Mouse (Mus musculus) hindbrain, embryonic 11.5 days (tissue): Measurements from ENCODE around the gene 4930404N11Rik. TPM values are rescaled to one million over a fixed set of nuclear protein-coding genes. Genes with fewer than 3 reads are reported as not detected.

ENCODE experiments used
- ATAC-seq: fragments of 200-750 bp; cut with Nextera tagmentation; 2 replicates; pipeline ENCODE4 v1.8.0; 2017; ENCODE audit warnings: mild to moderate bottlenecking, moderate TSS enrichment, moderate library complexity; ENCODE audit not compliant: low FRiP score
- DNase-seq: peaks from one replicate; pipeline ENCODE4 v3.0.0-alpha.2; 2015; ENCODE audit warnings: low spot score
- H3K27ac ChIP-seq: fragments of 300-500 bp; sonication (generic); 2 replicates; pipeline ENCODE4 v1.5.1; 2014; ENCODE audit warnings: mild to moderate bottlenecking, low read depth, low read length
- H3K27me3 ChIP-seq: fragments of 300-500 bp; sonication (generic); 2 replicates; pipeline ENCODE4 v1.6.1; 2014; ENCODE audit warnings: mild to moderate bottlenecking, low read length, moderate library complexity, mixed read lengths; ENCODE audit not compliant: control insufficient read depth, insufficient read depth
- H3K36me3 ChIP-seq: fragments of 300-500 bp; sonication (generic); 2 replicates; pipeline ENCODE4 v1.6.1; 2014; ENCODE audit warnings: mild to moderate bottlenecking, low read length, moderate library complexity, mixed read lengths; ENCODE audit not compliant: control insufficient read depth, insufficient read depth
- H3K4me1 ChIP-seq: fragments of 300-500 bp; sonication (generic); replicated peaks from 2 replicates; pipeline ENCODE4 v1.6.1; 2014; ENCODE audit warnings: low read length, mixed read lengths; ENCODE audit not compliant: control insufficient read depth, insufficient read depth
- H3K4me2 ChIP-seq: fragments of 300-500 bp; sonication (generic); replicated peaks from 2 replicates; pipeline ENCODE4 v1.6.1; 2014; ENCODE audit warnings: mild to moderate bottlenecking, low read depth, low read length
- H3K4me3 ChIP-seq: fragments of 300-500 bp; sonication (generic); 2 replicates; pipeline ENCODE4 v1.5.1; 2014; ENCODE audit warnings: low read depth, low read length
- H3K9ac ChIP-seq: fragments of 300-500 bp; sonication (generic); 2 replicates; pipeline ENCODE4 v1.6.1; 2014; ENCODE audit warnings: low read depth, low read length
- H3K9me3 ChIP-seq: fragments of 300-500 bp; sonication (generic); 2 replicates; pipeline ENCODE4 v1.6.1; 2016; ENCODE audit warnings: low read length; ENCODE audit not compliant: control insufficient read depth
- WGBS: fragments of 180-500 bp; shearing (Covaris S2); extraction: QIAGEN DNeasy Blood & Tissue Kit; methylation state at CpG from one replicate; pipeline ENCODE4 v1.1.7; 2014; 5-methylcytosine and 5-hydroxymethylcytosine counted together
- polyA plus RNA-seq: library from polyadenylated mRNA; unstranded; fragments of >200 nt; fragmentation: Nextera tagmentation; extraction: Ambion mirVana; gene quantifications from 2 replicates; pipeline ENCODE4 v1.2.1, GENCODE M21; 2014

The 4930404N11Rik gene
- polyA plus RNA-seq, 1 experiment from 2014 or later, result not detected

DNA sequence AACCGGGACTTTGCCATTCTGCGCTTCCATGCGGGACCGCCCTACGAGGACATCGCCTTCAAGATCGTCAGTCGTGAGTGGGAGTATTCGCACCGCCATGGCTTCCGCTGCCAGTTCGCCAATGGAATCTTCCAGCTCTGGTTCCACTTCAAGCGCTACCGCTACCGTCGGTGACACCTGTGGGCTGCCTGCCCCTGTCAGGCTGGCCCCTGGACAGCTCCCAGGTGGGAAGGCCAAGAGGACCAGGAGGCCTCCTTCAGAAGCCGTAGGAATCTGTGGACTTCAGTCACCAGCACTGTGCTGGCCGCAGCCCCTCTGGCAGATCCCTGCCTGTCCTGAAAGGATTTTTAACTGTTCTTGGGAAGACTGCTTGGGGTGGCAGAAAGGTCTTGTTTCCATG, 39.8 kb downstream of the 4930404N11Rik start:
- peaks cover 26% of the 10 kb centered on the region for H3K36me3 ChIP-seq
- no peak overlapping the region for H3K4me3 ChIP-seq
- H3K4me1 ChIP-seq, result peaks cover 5% of the 10 kb centered on the region; the same call in 1 of the 2 replicates
- H3K27ac ChIP-seq, result no peak overlapping the region
- no peaks in the 10 kb centered on the region for H3K27me3 ChIP-seq
- DNase-seq (no peak), ATAC-seq (no peak)
- no peak overlapping the region for H3K4me2 ChIP-seq
- WGBS, result 94% methylated on average over 18 of the region's 18 CpGs
- H3K9me3 ChIP-seq, result no peaks in the 10 kb centered on the region
- H3K9ac ChIP-seq, result no peak overlapping the region

DNA sequence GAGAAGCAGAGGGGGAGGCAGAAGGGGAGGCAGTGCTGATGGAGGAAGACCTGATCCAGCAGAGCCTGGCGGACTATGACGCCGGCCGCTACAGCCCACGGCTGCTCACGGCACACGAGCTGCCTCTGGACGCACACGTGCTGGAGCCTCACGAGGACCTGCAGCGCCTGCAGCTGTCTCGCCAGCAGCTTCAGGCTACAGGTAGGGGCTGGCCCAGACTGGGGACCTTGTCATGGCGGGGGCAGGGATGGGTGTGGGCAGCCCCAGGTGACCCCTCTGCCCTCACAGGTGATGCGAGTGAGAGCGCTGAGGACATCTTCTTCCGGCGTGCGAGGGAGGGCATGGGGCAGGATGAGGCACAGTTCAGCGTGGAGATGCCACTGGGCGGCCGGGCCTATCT, 40.4 kb downstream of the 4930404N11Rik start:
- 96% methylated on average over 21 of the region's 21 CpGs for WGBS
- peaks cover 5% of the 10 kb centered on the region; the same call in 1 of the 2 replicates for H3K4me1 ChIP-seq
- ATAC-seq (no peak), DNase-seq (no peak)
- no peak overlapping the region for H3K4me3 ChIP-seq
- no peak overlapping the region for H3K27ac ChIP-seq
- H3K9me3 ChIP-seq, result no peaks in the 10 kb centered on the region
- peaks cover 26% of the 10 kb centered on the region for H3K36me3 ChIP-seq
- H3K27me3 ChIP-seq, result no peaks in the 10 kb centered on the region
- H3K4me2 ChIP-seq, result no peak overlapping the region
- H3K9ac ChIP-seq, result no peak overlapping the region

DNA sequence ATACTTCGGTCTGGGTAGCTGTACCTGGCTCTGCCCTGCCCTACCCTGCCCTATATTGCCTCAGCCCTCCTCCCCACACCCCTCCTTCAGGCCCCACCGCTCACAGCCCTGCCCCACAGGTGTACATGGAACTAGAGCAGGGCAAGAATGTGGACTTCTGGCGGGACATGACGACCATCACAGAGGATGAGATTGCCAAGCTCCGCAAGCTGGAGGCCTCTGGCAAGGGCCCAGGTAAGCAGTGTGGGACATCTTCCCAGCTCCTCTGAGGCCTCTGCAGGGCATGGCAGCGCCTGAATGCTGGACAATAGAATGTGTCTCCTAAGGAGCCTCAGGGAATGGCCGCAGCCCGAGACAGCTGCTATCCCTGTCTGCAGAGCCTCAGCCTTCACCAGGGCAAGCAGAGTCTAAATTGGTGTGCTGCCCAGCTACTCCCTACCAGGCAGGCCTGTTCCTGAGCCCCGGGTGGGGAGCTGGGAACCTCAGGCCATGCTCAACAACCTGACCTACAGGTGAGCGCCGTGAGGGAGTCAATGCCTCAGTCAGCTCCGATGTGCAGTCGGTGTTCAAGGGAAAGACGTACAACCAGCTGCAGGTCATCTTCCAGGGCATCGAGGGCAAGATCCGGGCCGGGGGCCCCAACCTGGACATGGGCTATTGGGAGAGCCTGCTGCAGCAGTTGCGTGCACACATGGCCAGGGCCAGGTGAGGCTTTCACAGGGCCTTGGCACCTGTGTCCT, 41.7 kb downstream of the 4930404N11Rik start:
- ATAC-seq (no peak), DNase-seq (no peak)
- Histone ChIP-seq H3K36me3 (peaks cover 26% of the 10 kb centered on the region), H3K4me1 (peaks cover 10% of the 10 kb centered on the region), H3K9me3 (no peaks in the 10 kb centered on the region), H3K27me3 (no peaks in the 10 kb centered on the region), H3K27ac (no peak overlapping the region), H3K4me3 (no peak overlapping the region), H3K4me2 (no peak overlapping the region), H3K9ac (no peak overlapping the region)
- 94% methylated on average over 18 of the region's 18 CpGs for WGBS

DNA sequence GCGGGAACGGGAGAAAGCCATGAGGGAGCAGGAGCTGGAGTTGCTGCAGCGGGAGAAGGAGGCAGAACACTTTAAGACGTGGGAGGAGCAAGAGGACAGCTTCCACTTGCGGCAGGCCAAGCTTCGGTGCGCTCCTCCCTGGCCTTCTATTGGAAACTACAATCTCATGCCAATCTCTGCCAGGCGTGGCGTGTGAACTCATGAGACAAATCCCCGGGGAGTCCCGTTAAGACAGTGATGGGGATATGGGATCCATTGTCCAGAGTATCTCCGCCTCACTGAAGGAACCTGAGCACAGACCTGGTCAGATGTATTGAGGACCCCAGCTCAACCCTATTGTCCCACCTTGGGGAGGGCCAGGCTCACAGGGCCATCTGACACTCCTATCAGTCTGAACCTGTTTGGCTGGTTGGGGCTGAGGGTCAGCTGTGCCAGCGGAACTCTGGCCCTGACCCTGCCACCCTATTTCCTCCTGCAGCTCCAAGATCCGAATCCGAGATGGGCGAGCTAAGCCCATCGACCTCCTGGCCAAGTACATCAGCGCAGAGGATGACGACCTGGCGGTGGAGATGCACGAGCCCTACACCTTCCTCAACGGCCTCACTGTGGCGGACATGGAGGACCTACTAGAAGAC, 42.4 kb downstream of the 4930404N11Rik start:
- H3K9me3 ChIP-seq, result no peaks in the 10 kb centered on the region
- H3K4me2 ChIP-seq, result no peak overlapping the region
- H3K27ac ChIP-seq, result no peak overlapping the region
- 94% methylated on average over 23 of the region's 23 CpGs for WGBS
- H3K36me3 ChIP-seq, result peaks cover 26% of the 10 kb centered on the region
- ATAC-seq, result no peak
- H3K4me3 ChIP-seq, result no peak overlapping the region
- DNase-seq, result no peak
- no peak overlapping the region for H3K9ac ChIP-seq
- no peaks in the 10 kb centered on the region for H3K27me3 ChIP-seq
- peaks cover 13% of the 10 kb centered on the region for H3K4me1 ChIP-seq

DNA sequence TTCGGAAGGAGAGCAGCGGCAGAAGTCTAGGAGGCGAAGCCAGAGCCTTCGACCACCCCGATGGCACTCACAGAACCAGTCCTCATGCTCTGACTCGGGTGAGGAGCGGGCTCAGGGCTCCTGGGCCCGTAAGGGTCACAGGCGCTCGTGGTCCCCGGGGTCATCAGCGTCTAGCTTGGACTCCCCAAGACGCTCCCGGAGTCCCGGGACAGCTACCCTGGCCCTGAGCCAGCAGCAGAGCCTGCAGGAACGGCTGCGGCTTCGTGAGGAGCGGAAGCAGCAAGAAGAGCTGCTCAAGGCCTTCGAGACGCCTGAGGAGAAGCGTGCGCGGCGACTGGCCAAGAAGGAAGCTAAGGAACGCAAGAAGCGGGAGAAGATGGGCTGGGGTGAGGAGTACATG, 43.2 kb downstream of the 4930404N11Rik start:
- H3K4me1 ChIP-seq, result peaks cover 13% of the 10 kb centered on the region
- H3K27me3 ChIP-seq, result no peaks in the 10 kb centered on the region
- no peak overlapping the region for H3K9ac ChIP-seq
- WGBS, result 94% methylated on average over 27 of the region's 27 CpGs
- ATAC-seq (no peak), DNase-seq (no peak)
- peaks cover 26% of the 10 kb centered on the region for H3K36me3 ChIP-seq
- H3K27ac ChIP-seq, result no peak overlapping the region
- no peaks in the 10 kb centered on the region for H3K9me3 ChIP-seq
- 0 out of 2 replicates have a peak overlapping the region, but pooled peaks have one; percentile 78 for H3K4me2 ChIP-seq
- peak overlapping the region; percentile 99; the same call in 1 of the 2 replicates for H3K4me3 ChIP-seq

DNA sequence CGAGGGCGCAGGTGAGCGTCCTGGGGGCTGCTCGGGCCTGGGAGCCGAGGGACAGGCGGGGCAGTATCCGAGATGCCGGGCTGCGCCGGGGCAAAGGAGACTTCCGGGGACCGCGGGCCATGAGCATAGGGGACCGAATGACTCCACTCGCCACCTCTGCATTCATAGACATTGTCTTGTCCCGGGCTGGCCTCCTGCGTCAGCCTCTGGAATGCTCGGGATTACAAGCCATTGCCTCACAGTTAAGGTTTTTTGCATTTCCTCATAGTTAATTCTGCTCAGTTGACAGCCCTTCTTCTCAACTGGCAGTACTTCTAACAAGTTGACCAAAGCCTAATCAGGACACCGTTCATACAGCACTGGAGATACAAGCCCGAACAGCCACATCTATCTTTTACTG, 44.2 kb downstream of the 4930404N11Rik start:
- peak overlapping the region; percentile 78 for H3K4me2 ChIP-seq
- H3K4me3 ChIP-seq, result peak overlapping the region; percentile 99
- peaks cover 20% of the 10 kb centered on the region for H3K36me3 ChIP-seq
- WGBS, result 4% methylated on average over 20 of the region's 20 CpGs
- no peak for DNase-seq
- ATAC-seq, result peak; percentile 0
- peaks cover 15% of the 10 kb centered on the region for H3K4me1 ChIP-seq
- peak overlapping the region; percentile 80 for H3K27ac ChIP-seq
- H3K27me3 ChIP-seq, result no peaks in the 10 kb centered on the region
- no peaks in the 10 kb centered on the region for H3K9me3 ChIP-seq
- H3K9ac ChIP-seq, result peak overlapping the region; percentile 90

DNA sequence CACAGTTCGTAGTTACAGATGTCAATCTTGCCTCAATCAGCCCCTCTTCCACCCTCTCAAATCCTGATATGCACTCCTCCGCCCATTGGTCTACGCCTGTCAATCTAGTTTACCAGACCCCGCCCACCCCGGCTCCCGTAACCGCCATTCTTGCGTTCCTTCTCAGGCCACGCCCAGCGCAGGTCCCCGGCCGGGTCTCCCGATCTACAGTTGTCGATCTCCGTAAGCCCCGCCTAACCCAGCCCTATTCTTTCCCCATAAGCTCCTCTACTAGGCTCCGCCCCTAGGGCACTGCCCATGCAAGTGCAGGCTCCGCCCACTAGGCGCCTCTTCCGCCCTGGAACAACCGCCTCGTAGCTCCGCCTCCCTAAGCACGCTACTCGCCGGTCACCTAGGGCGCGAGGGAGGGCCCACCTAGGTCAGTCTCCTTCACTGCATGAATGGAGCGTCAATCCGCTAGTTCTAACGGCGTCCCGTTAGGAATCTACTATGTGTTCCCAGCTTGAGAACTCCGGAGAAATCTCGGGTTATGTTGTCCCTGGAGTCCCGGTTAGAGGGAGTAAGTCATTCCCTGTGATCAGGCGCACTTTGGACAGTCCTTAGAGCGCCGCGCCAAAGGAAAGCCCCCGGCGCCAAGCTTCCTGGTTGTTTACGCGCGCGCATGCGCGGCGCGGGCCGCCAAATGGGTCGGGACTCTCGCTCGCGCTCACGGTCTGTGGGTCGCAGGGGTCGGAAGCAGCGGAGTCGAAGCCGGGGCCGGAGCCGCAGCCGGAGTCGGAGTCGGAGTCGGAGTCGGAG, 44.9 kb downstream of the 4930404N11Rik start, which contains the start of gene Cactin:
Gene Cactin, plus strand, starts transcription at position 554 of the 798 bp plus-strand sequence.
- peak within 1 kb of the TSS; percentile 80 for H3K27ac ChIP-seq
- H3K4me1 ChIP-seq, result peaks cover 15% of the 10 kb centered on the region
- H3K4me2 ChIP-seq, result peak within 1 kb of the TSS; percentile 78
- H3K27me3 ChIP-seq, result no peaks in the 10 kb centered on the region
- H3K9ac ChIP-seq, result peak within 1 kb of the TSS; percentile 90
- no peaks in the 10 kb centered on the region for H3K9me3 ChIP-seq
- WGBS, result under 1% methylated on average over 68 of the region's 68 CpGs
- H3K36me3 ChIP-seq, result peaks cover 16% of the 10 kb centered on the region
- ATAC-seq (peak; percentile 94), DNase-seq (peak; percentile 100)
- H3K4me3 ChIP-seq, result peak within 1 kb of the TSS; percentile 99

DNA sequence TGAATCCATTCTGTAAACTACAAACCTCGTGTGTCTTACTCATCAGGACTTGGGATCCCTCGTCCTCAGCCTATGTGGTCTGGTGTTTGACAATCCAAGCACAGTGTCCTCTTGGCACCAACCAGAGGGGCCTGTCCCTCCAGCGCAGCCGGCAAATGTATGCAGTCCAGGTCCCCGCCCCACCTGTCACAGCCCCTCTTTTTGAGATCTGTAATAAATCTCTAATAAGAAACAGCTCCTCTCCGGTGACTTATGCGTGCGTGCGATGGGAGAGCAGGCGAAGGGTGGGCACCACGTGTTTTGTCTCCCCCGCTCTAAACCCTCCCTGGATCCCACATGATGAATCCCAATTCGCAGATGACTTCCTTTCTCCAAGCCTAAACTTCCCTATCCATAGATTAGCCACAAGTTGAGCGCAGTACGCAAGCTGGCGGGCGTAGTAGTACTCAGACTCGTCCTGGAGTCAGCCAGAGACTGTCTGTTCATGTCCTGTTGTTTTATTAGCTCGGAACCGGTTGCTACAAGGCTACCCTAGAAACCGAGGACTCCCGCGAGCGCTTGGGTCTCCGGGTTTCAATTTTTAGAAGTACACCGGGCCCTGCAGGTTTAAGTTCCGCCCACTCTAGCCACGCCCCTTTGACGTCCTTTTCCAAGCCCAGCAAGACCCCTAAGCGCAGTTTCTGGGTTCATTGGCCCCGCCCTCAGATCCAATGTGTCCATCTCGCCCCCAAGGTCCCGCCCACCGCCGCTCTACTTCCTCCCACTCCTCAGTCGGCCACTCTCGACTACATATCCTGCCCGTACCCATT, 45.7 kb downstream of the 4930404N11Rik start:
- 2% methylated on average over 38 of the region's 38 CpGs for WGBS
- peaks cover 15% of the 10 kb centered on the region for H3K4me1 ChIP-seq
- no peaks in the 10 kb centered on the region for H3K27me3 ChIP-seq
- DNase-seq, result peak; percentile 98
- peak overlapping the region; percentile 99 for H3K4me3 ChIP-seq
- peaks cover 11% of the 10 kb centered on the region for H3K36me3 ChIP-seq
- no peaks in the 10 kb centered on the region for H3K9me3 ChIP-seq
- ATAC-seq, result peak; percentile 3
- H3K27ac ChIP-seq, result peak overlapping the region; percentile 80
- peak overlapping the region; percentile 54 for H3K9ac ChIP-seq
- peak overlapping the region; percentile 78 for H3K4me2 ChIP-seq
